Mouse (Mus musculus) right cerebral cortex, postnatal 36 days (tissue): ENCODE measurements at regions not wholly inside any gene's neighbourhood (a gene's known extent, or its start where the extent isn't known, plus 50 kb on each side); places are given as distances from the start of the nearest gene placed in this dataset.

Experiments
- DNase-seq, 2 experiments: peaks; one replicate each; pipeline ENCODE4 v3.0.0; 2022; ENCODE audit warnings: low spot score in 2 of 2, mixed read lengths in 1 of 2

GRCm38 (mm10) chr17:85844486-85844885, 156.4 kb upstream of the Six2 start:
- DNase-seq: no peak

GRCm38 (mm10) chr17:85823036-85823435, 135.0 kb upstream of the Six2 start:
- no peak for DNase-seq

GRCm38 (mm10) chr17:85821861-85822260, 133.8 kb upstream of the Six2 start:
- DNase-seq: no peak

- no peak for DNase-seq
Observed at GRCm38 (mm10) chr17:85818098-85818855, 130.2 kb upstream of the Six2 start.

GRCm38 (mm10) chr17:85816521-85816920, 128.4 kb upstream of the Six2 start:
- no peak for DNase-seq

- DNase-seq: no peak
Observed at GRCm38 (mm10) chr17:85816056-85816455, 128.0 kb upstream of the Six2 start.

- DNase-seq: no peak
Observed at GRCm38 (mm10) chr17:85808580-85808979, 120.5 kb upstream of the Six2 start.

- DNase-seq: no peak
Observed at GRCm38 (mm10) chr17:85805726-85806359, 117.8 kb upstream of the Six2 start.

GRCm38 (mm10) chr17:85804631-85805030, 116.6 kb upstream of the Six2 start:
- no peak for DNase-seq

GRCm38 (mm10) chr17:85801734-85802133, 113.7 kb upstream of the Six2 start:
- DNase-seq: no peak

GRCm38 (mm10) chr17:85801079-85801605, 113.1 kb upstream of the Six2 start:
- DNase-seq: no peak

GRCm38 (mm10) chr17:85800357-85801078, 112.4 kb upstream of the Six2 start:
- DNase-seq: no peak

GRCm38 (mm10) chr17:85799865-85800356, 111.8 kb upstream of the Six2 start:
- no peak for DNase-seq

GRCm38 (mm10) chr17:85799081-85799864, 111.2 kb upstream of the Six2 start:
- DNase-seq: no peak

GRCm38 (mm10) chr17:85797755-85798154, 109.7 kb upstream of the Six2 start:
- DNase-seq: no peak

- no peak for DNase-seq
Observed at GRCm38 (mm10) chr17:85795820-85796219, 107.7 kb upstream of the Six2 start.

GRCm38 (mm10) chr17:85785625-85786294, 97.7 kb upstream of the Six2 start:
- DNase-seq: no peak

GRCm38 (mm10) chr17:85780477-85780876, 92.4 kb upstream of the Six2 start:
- DNase-seq: no peak

GRCm38 (mm10) chr17:85776876-85777275, 88.8 kb upstream of the Six2 start:
- DNase-seq: peak; percentile 21 to 32

- no peak for DNase-seq
Observed at GRCm38 (mm10) chr17:85768341-85768740, 80.3 kb upstream of the Six2 start.
